9 mouse cellular contexts compared by ENCODE assay signal in genomic region chr13:48659254-48660220, GRCm38 (mm10). TPM values are rescaled to one million over a fixed set of nuclear protein-coding genes. Genes with fewer than 3 reads are reported as not detected.
DNase-seq lines count a peak whose midpoint lies in the region; ATAC-seq and TF ChIP-seq lines count a peak whose summit lies in the region.
"Had no signal": no experiment of that assay in that cellular context is flagged by ENCODE, and none has a peak within 500 bp of the region (broad histone marks: within the 10 kb centered on the region; RNA-seq: fewer than 3 reads in every experiment).

No protein-coding gene starts in this region.

- WGBS in midbrain, embryonic 12.5 days: under 1% methylated on average over 38 of the region's 38 CpGs
- under 1% methylated on average over 38 of the region's 38 CpGs for WGBS in midbrain, embryonic 16.5 days
- WGBS in hindbrain, embryonic 14.5 days: 1% methylated on average over 38 of the region's 38 CpGs

- intact Hi-C loops in gastrocnemius, adult 2 months (cut with DNase I): loop anchor here (5.0 kb wide), 1 partner anchor 338 kb away; no protein-coding TSS in a partner anchor
- intact Hi-C loops in gastrocnemius, postnatal 14 days (cut with DNase I; ENCODE audit: low total_unique reads): loop anchor here (10.0 kb wide), 1 partner anchor 515 kb away; no protein-coding TSS in a partner anchor

- peaks cover 99% of the 10 kb centered on the region for H3K27me3 ChIP-seq in midbrain, embryonic 12.5 days
- H3K27me3 ChIP-seq in midbrain, embryonic 16.5 days (ENCODE audit: control insufficient read depth, insufficient read depth, low read depth, low read length): peaks cover 61% of the 10 kb centered on the region
- H3K27me3 ChIP-seq in hindbrain, embryonic 14.5 days (ENCODE audit: control insufficient read depth, insufficient read depth, low read length): peaks cover 89% of the 10 kb centered on the region

- DNase-seq in gastrocnemius, adult 2 months: peak; percentile 30
- no peak for DNase-seq in gastrocnemius, postnatal 14 days
- DNase-seq in hindbrain, embryonic 14.5 days (ENCODE audit: low spot score): peak; percentile 30
- DNase-seq in retina, postnatal 1 day: peak; percentile 62
- DNase-seq in adrenal gland, postnatal 10 days: no peak
- no peak for DNase-seq in ovary, postnatal 14 days (ENCODE audit: low spot score)
- DNase-seq: right cerebral cortex, postnatal 25 days had no signal

- peaks cover 17% of the 10 kb centered on the region for H3K4me1 ChIP-seq in midbrain, embryonic 12.5 days
- peaks cover 12% of the 10 kb centered on the region for H3K4me1 ChIP-seq in midbrain, embryonic 16.5 days (ENCODE audit: control insufficient read depth, insufficient read depth, low read length)
- peaks cover 8% of the 10 kb centered on the region; the same call in 1 of the 2 replicates for H3K4me1 ChIP-seq in hindbrain, embryonic 14.5 days (replicated peaks; ENCODE audit: control insufficient read depth, insufficient read depth, low read length)

- no peak overlapping the region for H3K9ac ChIP-seq in midbrain, embryonic 12.5 days (replicated peaks)
- H3K9ac ChIP-seq in midbrain, embryonic 16.5 days (ENCODE audit: low read depth, low read length): no peak overlapping the region
- no peak overlapping the region for H3K9ac ChIP-seq in hindbrain, embryonic 14.5 days

- H3K27ac ChIP-seq in gastrocnemius, adult 2 months: no peak overlapping the region
- H3K27ac ChIP-seq in midbrain, embryonic 12.5 days (replicated peaks): no peak overlapping the region
- H3K27ac ChIP-seq in midbrain, embryonic 16.5 days (ENCODE audit: low read length): no peak overlapping the region
- H3K27ac ChIP-seq in hindbrain, embryonic 14.5 days: no peak overlapping the region

- no peak for TF ChIP-seq CTCF in gastrocnemius, adult 2 months (IDR thresholded peaks at IDR 0.05)

- H3K4me3 ChIP-seq in gastrocnemius, adult 2 months: peak overlapping the region; percentile 61
- peak overlapping the region; percentile 23; the same call in 1 of the 2 replicates for H3K4me3 ChIP-seq in midbrain, embryonic 12.5 days
- no peak overlapping the region for H3K4me3 ChIP-seq in midbrain, embryonic 16.5 days (ENCODE audit: low read depth, low read length)
- H3K4me3 ChIP-seq in hindbrain, embryonic 14.5 days (replicated peaks; ENCODE audit: low read length): no peak overlapping the region

- peak overlapping the region; percentile 33 for H3K4me2 ChIP-seq in midbrain, embryonic 12.5 days (replicated peaks)
- no peak overlapping the region for H3K4me2 ChIP-seq in midbrain, embryonic 16.5 days (ENCODE audit: low read length)
- no peak overlapping the region for H3K4me2 ChIP-seq in hindbrain, embryonic 14.5 days (replicated peaks)

- no peaks in the 10 kb centered on the region for H3K36me3 ChIP-seq in midbrain, embryonic 12.5 days
- H3K36me3 ChIP-seq in midbrain, embryonic 16.5 days (ENCODE audit: control insufficient read depth, insufficient read depth, low read length): no peaks in the 10 kb centered on the region
- H3K36me3 ChIP-seq in hindbrain, embryonic 14.5 days (replicated peaks; ENCODE audit: control insufficient read depth, insufficient read depth): no peaks in the 10 kb centered on the region

- ATAC-seq in midbrain, embryonic 12.5 days (ENCODE audit: low FRiP score, low read depth): no peak
- ATAC-seq in midbrain, embryonic 16.5 days: no peak
- ATAC-seq in hindbrain, embryonic 14.5 days (ENCODE audit: low FRiP score): no peak

- H3K9me3 ChIP-seq in midbrain, embryonic 12.5 days: no peaks in the 10 kb centered on the region
- no peaks in the 10 kb centered on the region for H3K9me3 ChIP-seq in midbrain, embryonic 16.5 days (replicated peaks; ENCODE audit: control insufficient read depth, low read length, poor library complexity, severe bottlenecking)
- no peaks in the 10 kb centered on the region for H3K9me3 ChIP-seq in hindbrain, embryonic 14.5 days (ENCODE audit: control insufficient read depth, low read length)

RNA-seq across cellular contexts. Expression of gene Barx1, which starts 3.3 kb away (rescaled TPM):
- not detected for total RNA-seq in gastrocnemius, adult 2 months (2021)
- not detected for total RNA-seq in gastrocnemius, postnatal 14 days (2021)
- 0.21 and 0.29 TPM in 2 replicates for polyA plus RNA-seq in midbrain, embryonic 12.5 days (2016; fragmentation: Nextera tagmentation; extraction: Ambion mirVana)
- polyA plus RNA-seq in midbrain, embryonic 16.5 days (2015; fragmentation: Nextera tagmentation; extraction: Ambion mirVana): not detected in 2 replicates
- not detected in 2 replicates for polyA plus RNA-seq in hindbrain, embryonic 14.5 days (2014; fragmentation: Nextera tagmentation; extraction: Ambion mirVana)
- total RNA-seq in adrenal gland, postnatal 10 days (2021): under 1 TPM in 1 of 2 experiments, not detected in 1; 0.27 TPM

RNA-seq across cellular contexts. Expression of gene Ptpdc1, which starts 34.1 kb away (rescaled TPM):
- 1 to 10 TPM; 3.2 to 4.7 TPM for total RNA-seq in gastrocnemius, adult 2 months (2021)
- 1 to 10 TPM; 4.9 to 7.0 TPM for total RNA-seq in gastrocnemius, postnatal 14 days (2021)
- polyA plus RNA-seq in midbrain, embryonic 12.5 days (2016; fragmentation: Nextera tagmentation; extraction: Ambion mirVana): 16.9 and 20.9 TPM in 2 replicates
- polyA plus RNA-seq in midbrain, embryonic 16.5 days (2015; fragmentation: Nextera tagmentation; extraction: Ambion mirVana): 18.8 and 20.3 TPM in 2 replicates
- polyA plus RNA-seq in hindbrain, embryonic 14.5 days (2014; fragmentation: Nextera tagmentation; extraction: Ambion mirVana): 21.6 and 21.7 TPM in 2 replicates
- total RNA-seq in adrenal gland, postnatal 10 days (2021): 10 to 100 TPM in 1 of 2 experiments, 1 to 10 TPM in 1; 7.5 to 11.8 TPM

Comparison
In these comparisons a context has a peak if more than half of its experiments do, and no peak if none do; other contexts are left out.
1. DNase-seq: peak in gastrocnemius, adult 2 months (single experiment), hindbrain, embryonic 14.5 days (single experiment) and retina, postnatal 1 day (single experiment); none in gastrocnemius, postnatal 14 days (single experiment), adrenal gland, postnatal 10 days (single experiment) and ovary, postnatal 14 days (single experiment).
2. H3K4me3 ChIP-seq: peak in gastrocnemius, adult 2 months (single experiment) and midbrain, embryonic 12.5 days (single experiment); none in midbrain, embryonic 16.5 days (single experiment) and hindbrain, embryonic 14.5 days (single experiment).